In genomic region chr11:45876036-45876435, GRCm38 (mm10) we compare ENCODE assay signal across 20 mouse cellular contexts. TPM values are rescaled to one million over a fixed set of nuclear protein-coding genes. Genes with fewer than 3 reads are reported as not detected.
DNase-seq lines count a peak whose midpoint lies in the region; ATAC-seq lines count a peak whose summit lies in the region.
"Had no signal": no experiment of that assay in that cellular context is flagged by ENCODE, and none has a peak within 500 bp of the region (broad histone marks: within the 10 kb centered on the region; RNA-seq: fewer than 3 reads in every experiment).

No protein-coding gene starts in this region.

- no peaks in the 10 kb centered on the region for H3K9me3 ChIP-seq in lung, embryonic 16.5 days (ENCODE audit: control insufficient read depth, low read length)
- H3K9me3 ChIP-seq in intestine, embryonic 15.5 days, result no peaks in the 10 kb centered on the region
- H3K9me3 ChIP-seq in stomach, embryonic 16.5 days (replicated peaks; ENCODE audit: control insufficient read depth, low read length), result no peaks in the 10 kb centered on the region
- H3K9me3 ChIP-seq: embryonic facial prominence, embryonic 15.5 days; heart, embryonic 15.5 days; midbrain, embryonic 10.5 days had no signal

- H3K4me3 ChIP-seq in lung, embryonic 16.5 days (ENCODE audit: low read length), result no peak overlapping the region
- no peak overlapping the region for H3K4me3 ChIP-seq in intestine, embryonic 15.5 days (replicated peaks)
- no peak overlapping the region for H3K4me3 ChIP-seq in stomach, embryonic 16.5 days (replicated peaks; ENCODE audit: low read length)
- H3K4me3 ChIP-seq: embryonic facial prominence, embryonic 15.5 days; heart, embryonic 15.5 days; left cerebral cortex, adult 2 months; midbrain, embryonic 10.5 days had no signal

- no peak overlapping the region for H3K9ac ChIP-seq in lung, embryonic 16.5 days (ENCODE audit: low read length)
- no peak overlapping the region for H3K9ac ChIP-seq in intestine, embryonic 15.5 days
- H3K9ac ChIP-seq in stomach, embryonic 16.5 days (ENCODE audit: low read length), result no peak overlapping the region
- H3K9ac ChIP-seq: embryonic facial prominence, embryonic 15.5 days; heart, embryonic 15.5 days; hindbrain, embryonic 14.5 days; liver, postnatal 0 days had no signal

- no peaks in the 10 kb centered on the region; the same call in 1 of the 2 replicates for H3K36me3 ChIP-seq in lung, embryonic 16.5 days (ENCODE audit: control insufficient read depth, insufficient read depth, low read length)
- H3K36me3 ChIP-seq in intestine, embryonic 15.5 days, result 0 out of 2 replicates have a peak, but pooled peaks cover under 1% of the 10 kb centered on the region
- H3K36me3 ChIP-seq in stomach, embryonic 16.5 days (ENCODE audit: control insufficient read depth, insufficient read depth, low read length), result no peaks in the 10 kb centered on the region
- H3K36me3 ChIP-seq: embryonic facial prominence, embryonic 15.5 days; heart, embryonic 15.5 days had no signal

- peaks cover 11% of the 10 kb centered on the region for H3K4me1 ChIP-seq in lung, embryonic 16.5 days (replicated peaks; ENCODE audit: control insufficient read depth, insufficient read depth, low read length)
- H3K4me1 ChIP-seq in intestine, embryonic 15.5 days (replicated peaks), result 0 out of 2 replicates have a peak, but pooled peaks cover 6% of the 10 kb centered on the region
- H3K4me1 ChIP-seq in stomach, embryonic 16.5 days (ENCODE audit: control insufficient read depth, insufficient read depth, low read length), result peaks cover 22% of the 10 kb centered on the region

- H3K27me3 ChIP-seq in lung, embryonic 16.5 days (ENCODE audit: control insufficient read depth, insufficient read depth, low read depth, low read length), result no peaks in the 10 kb centered on the region
- no peaks in the 10 kb centered on the region for H3K27me3 ChIP-seq in intestine, embryonic 15.5 days (replicated peaks)
- no peaks in the 10 kb centered on the region for H3K27me3 ChIP-seq in stomach, embryonic 16.5 days (ENCODE audit: control insufficient read depth, insufficient read depth, low read length)
- H3K27me3 ChIP-seq: embryonic facial prominence, embryonic 15.5 days; heart, embryonic 15.5 days had no signal

- 54% methylated on average over 2 of the region's 2 CpGs for WGBS in lung, embryonic 16.5 days
- WGBS in intestine, embryonic 15.5 days, result 67% methylated on average over 2 of the region's 2 CpGs
- 61% methylated on average over 2 of the region's 2 CpGs for WGBS in stomach, embryonic 16.5 days

- no peak for DNase-seq in lung, postnatal 10 days
- DNase-seq in NIH3T3 (ENCODE audit: low read depth), result peak; percentile 8
- no peak for DNase-seq in adrenal gland, postnatal 25 days
- DNase-seq: adrenal gland, adult 8-10 months; cerebellum, adult 2 months; cerebellum, postnatal 36 days; heart, postnatal 4 days; kidney, adult 18-20 months; layer of hippocampus, adult 9-11 months; liver, postnatal 0 days had no signal

- H3K27ac ChIP-seq in lung, embryonic 16.5 days (ENCODE audit: low read length), result no peak overlapping the region
- no peak overlapping the region for H3K27ac ChIP-seq in intestine, embryonic 15.5 days
- H3K27ac ChIP-seq in stomach, embryonic 16.5 days (ENCODE audit: low read length), result no peak overlapping the region
- H3K27ac ChIP-seq: embryonic facial prominence, embryonic 15.5 days; heart, embryonic 15.5 days; hindbrain, embryonic 14.5 days; left cerebral cortex, adult 2 months; macrophage; midbrain, embryonic 10.5 days had no signal

- ATAC-seq in lung, embryonic 16.5 days (ENCODE audit: low read depth), result peak; percentile 47
- peak; percentile 71 for ATAC-seq in intestine, embryonic 15.5 days
- peak; percentile 29; the same call in 1 of the 2 replicates for ATAC-seq in stomach, embryonic 16.5 days (ENCODE audit: insufficient read depth, low FRiP score)
- ATAC-seq in activated CD4-positive, CD25-positive, alpha-beta regulatory T cell, adult 4 months, result no peak
- ATAC-seq: liver, postnatal 0 days had no signal

- H3K4me2 ChIP-seq in lung, embryonic 16.5 days (ENCODE audit: low read depth, low read length), result no peak overlapping the region
- H3K4me2 ChIP-seq in intestine, embryonic 15.5 days (replicated peaks), result no peak overlapping the region
- H3K4me2 ChIP-seq in stomach, embryonic 16.5 days (ENCODE audit: low read depth, low read length), result no peak overlapping the region
- H3K4me2 ChIP-seq: embryonic facial prominence, embryonic 15.5 days; heart, embryonic 15.5 days; hindbrain, embryonic 14.5 days had no signal

RNA-seq across cellular contexts. Expression of gene Clint1, which starts 24.2 kb away (rescaled TPM):
- 69.3 and 74.1 TPM in 2 replicates for polyA plus RNA-seq in lung, embryonic 16.5 days (2015; fragmentation: Nextera tagmentation; extraction: Ambion mirVana)
- polyA plus RNA-seq in intestine, embryonic 15.5 days (2015; fragmentation: Nextera tagmentation; extraction: Ambion mirVana), result 102 and 106 TPM in 2 replicates
- 82.4 and 85.6 TPM in 2 replicates for polyA plus RNA-seq in stomach, embryonic 16.5 days (2015; fragmentation: Nextera tagmentation; extraction: Ambion mirVana)
- 10 to 100 TPM; 45.4 to 47.0 TPM for polyA plus RNA-seq in activated CD4-positive, CD25-positive, alpha-beta regulatory T cell, adult 4 months (2017; shearing (Covaris generic))
- 77.7 and 83.5 TPM in 2 replicates for total RNA-seq in adrenal gland, postnatal 25 days (2021)
